Mouse (Mus musculus): ENCODE data around the gene Sec22a. TPM values are rescaled to one million over a fixed set of nuclear protein-coding genes. Genes with fewer than 3 reads are reported as not detected.

Gene Sec22a
- total and polyA plus RNA-seq, 3 experiments = 6.0 to 25.1 (median 21.6) TPM

GRCm38 (mm10) chr16:35310551-35311110 lies 53.1 kb downstream of the Sec22a start:
- no peak for DNase-seq

- no peak for DNase-seq
These were observed 54.1 kb downstream of the Sec22a start for GRCm38 (mm10) chr16:35309634-35310033.

- DNase-seq = no peak
These were observed 55.1 kb downstream of the Sec22a start for GRCm38 (mm10) chr16:35308486-35309143.

- no peak for DNase-seq
These were observed 55.7 kb downstream of the Sec22a start for GRCm38 (mm10) chr16:35308016-35308415.

GRCm38 (mm10) chr16:35307331-35307730 lies 56.4 kb downstream of the Sec22a start:
- no peak for DNase-seq

GRCm38 (mm10) chr16:35306631-35307030 lies 57.1 kb downstream of the Sec22a start:
- no peak for DNase-seq

- no peak for DNase-seq
These were observed 58.5 kb downstream of the Sec22a start for GRCm38 (mm10) chr16:35305226-35305625.

GRCm38 (mm10) chr16:35304416-35304815 lies 59.3 kb downstream of the Sec22a start:
- no peak for DNase-seq

GRCm38 (mm10) chr16:35303721-35304120 lies 60.0 kb downstream of the Sec22a start:
- DNase-seq = no peak

- DNase-seq = no peak
These were observed 61.1 kb downstream of the Sec22a start for GRCm38 (mm10) chr16:35302441-35303280.

- no peak for DNase-seq
These were observed 63.6 kb downstream of the Sec22a start for GRCm38 (mm10) chr16:35300156-35300555.

GRCm38 (mm10) chr16:35297786-35298185 lies 65.9 kb downstream of the Sec22a start:
- DNase-seq = peak; percentile 14

- DNase-seq = no peak
These were observed 76.5 kb downstream of the Sec22a start for GRCm38 (mm10) chr16:35287244-35287643.

- peak; percentile 56 for DNase-seq
These were observed 77.9 kb downstream of the Sec22a start for GRCm38 (mm10) chr16:35285821-35286220.

GRCm38 (mm10) chr16:35282456-35282855 lies 81.3 kb downstream of the Sec22a start:
- DNase-seq = no peak

- no peak for DNase-seq
These were observed 85.6 kb downstream of the Sec22a start for GRCm38 (mm10) chr16:35278166-35278565.

GRCm38 (mm10) chr16:35272417-35272816 lies 91.3 kb downstream of the Sec22a start:
- no peak for DNase-seq

GRCm38 (mm10) chr16:35271572-35271971 lies 92.1 kb downstream of the Sec22a start:
- no peak for DNase-seq

- DNase-seq = no peak
These were observed 92.8 kb downstream of the Sec22a start for GRCm38 (mm10) chr16:35270945-35271344.

- DNase-seq = peak; percentile 70
These were observed 93.3 kb downstream of the Sec22a start for GRCm38 (mm10) chr16:35270353-35270934.

Measured in adrenal gland, adult 2 months (tissue).